Mouse (Mus musculus) embryonic fibroblast, embryonic 13.5 days (primary cell): ENCODE measurements around the gene Mpzl3.

ENCODE experiments used
- CTCF ChIP-seq: IDR thresholded peaks from 2 replicates; pipeline ENCODE4 v1.5.1; 2011; ENCODE audit warnings: mild to moderate bottlenecking, control low read depth, low read length, moderate library complexity, borderline replicate concordance; ENCODE audit not compliant: insufficient read depth
- POLR2A ChIP-seq: IDR thresholded peaks from 2 replicates; pipeline ENCODE4 v1.6.1; 2011; ENCODE audit warnings: low read depth, mild to moderate bottlenecking, control low read depth, low read length, moderate library complexity

- TF ChIP-seq POLR2A, result no peak
- TF ChIP-seq CTCF, result no peak
Observed at GRCm38 (mm10) chr9:45039499-45039898, 15.5 kb upstream of the Mpzl3 start, which contains the start of gene Mpzl2.
